Mouse (Mus musculus) embryonic facial prominence, embryonic 15.5 days (tissue): ENCODE data around the gene Chmp1a. TPM values are rescaled to one million over a fixed set of nuclear protein-coding genes. Genes with fewer than 3 reads are reported as not detected.
"Not testable (repeated sequence)": the region's sequence is repeated elsewhere in the genome, so short reads cannot be mapped to it uniquely, and the experiment has no call there.

Experiments
- ATAC-seq: fragments of 200-750 bp; cut with Nextera tagmentation; 2 replicates; pipeline ENCODE4 v1.8.0; 2017; ENCODE audit warnings: low read depth, moderate TSS enrichment; ENCODE audit not compliant: insufficient number of reproducible peaks, low FRiP score, low TSS enrichment
- H3K27ac ChIP-seq: fragments of 300-500 bp; sonication (generic); replicated peaks from 2 replicates; pipeline ENCODE4 v1.5.1; 2015; ENCODE audit warnings: mild to moderate bottlenecking, inconsistent platforms
- H3K27me3 ChIP-seq: fragments of 300-500 bp; sonication (generic); 2 replicates; pipeline ENCODE4 v1.6.1; 2015; ENCODE audit warnings: inconsistent platforms
- H3K36me3 ChIP-seq: fragments of 300-500 bp; sonication (generic); 2 replicates; pipeline ENCODE4 v1.6.1; 2015; ENCODE audit warnings: mild to moderate bottlenecking, inconsistent platforms
- H3K4me1 ChIP-seq: fragments of 300-500 bp; sonication (generic); 2 replicates; pipeline ENCODE4 v1.6.1; 2015; ENCODE audit warnings: inconsistent platforms
- H3K4me2 ChIP-seq: fragments of 300-500 bp; sonication (generic); replicated peaks from 2 replicates; pipeline ENCODE4 v1.6.1; 2015; ENCODE audit warnings: mild to moderate bottlenecking, inconsistent platforms
- H3K4me3 ChIP-seq: fragments of 300-500 bp; sonication (generic); replicated peaks from 2 replicates; pipeline ENCODE4 v1.5.1; 2015; ENCODE audit warnings: mild to moderate bottlenecking, inconsistent platforms
- H3K9ac ChIP-seq: fragments of 300-500 bp; sonication (generic); 2 replicates; pipeline ENCODE4 v1.6.1; 2015; ENCODE audit warnings: inconsistent platforms
- H3K9me3 ChIP-seq: fragments of 300-500 bp; sonication (generic); replicated peaks from 2 replicates; pipeline ENCODE4 v1.6.1; 2016; ENCODE audit warnings: inconsistent platforms
- WGBS: fragments of 180-500 bp; shearing (Covaris S2); methylation state at CpG from one replicate; pipeline ENCODE4 v1.1.7; 2015; 5-methylcytosine and 5-hydroxymethylcytosine counted together
- polyA plus RNA-seq: library from polyadenylated mRNA; unstranded; fragments of >200 nt; fragmentation: Nextera tagmentation; extraction: Ambion mirVana; gene quantifications from 2 replicates; pipeline ENCODE4 v1.2.1, GENCODE M21; 2015

The Chmp1a gene
- 165 TPM in 2 replicates for polyA plus RNA-seq

- H3K4me2 ChIP-seq, result peak within 1 kb of the TSS; percentile 69
- H3K27me3 ChIP-seq, result no peaks in the 10 kb centered on the region
- H3K9ac ChIP-seq, result peak within 1 kb of the TSS; percentile 99
- no peaks in the 10 kb centered on the region for H3K9me3 ChIP-seq
- H3K36me3 ChIP-seq, result peaks cover 29% of the 10 kb centered on the region
- H3K4me1 ChIP-seq, result peaks cover 21% of the 10 kb centered on the region
- peak within 1 kb of the TSS; percentile 61 for H3K27ac ChIP-seq
- H3K4me3 ChIP-seq, result peak within 1 kb of the TSS; percentile 95
- peak; percentile 90 for ATAC-seq
- WGBS, result 1% methylated on average over 73 of the region's 76 CpGs
Observed at GRCm38 (mm10) chr8:123212321-123213117, at the start of gene Chmp1a, which contains the start of gene Spata33. Gene Chmp1a (minus strand): TSS chr8:123212763. Gene Spata33 (plus strand): TSS chr8:123212832.

GRCm38 (mm10) chr8:123257593-123257992, 45.0 kb upstream of the Chmp1a start:
- H3K27ac ChIP-seq, H3K9me3 ChIP-seq, H3K4me2 ChIP-seq, ATAC-seq, H3K9ac ChIP-seq, H3K27me3 ChIP-seq, H3K4me3 ChIP-seq: not testable (repeated sequence)
- 88% methylated on average over 8 of the region's 8 CpGs for WGBS
- Histone ChIP-seq H3K4me1 (peaks cover 32% of the 10 kb centered on the region), H3K36me3 (peaks cover 55% of the 10 kb centered on the region)

GRCm38 (mm10) chr8:123257114-123257513, 44.6 kb upstream of the Chmp1a start:
- Histone ChIP-seq H3K4me2 (no peak overlapping the region), H3K36me3 (peaks cover 53% of the 10 kb centered on the region), H3K9ac (no peak overlapping the region), H3K9me3 (no peaks in the 10 kb centered on the region), H3K4me3 (no peak overlapping the region), H3K27ac (no peak overlapping the region), H3K4me1 (peaks cover 35% of the 10 kb centered on the region), H3K27me3 (no peaks in the 10 kb centered on the region)
- no peak for ATAC-seq
- WGBS, result 54% methylated on average over 3 of the region's 3 CpGs

GRCm38 (mm10) chr8:123255170-123255569, 42.6 kb upstream of the Chmp1a start:
- WGBS, result 51% methylated on average over 6 of the region's 6 CpGs
- Histone ChIP-seq H3K27ac (no peak overlapping the region), H3K4me3 (peak overlapping the region; percentile 94), H3K9me3 (no peaks in the 10 kb centered on the region), H3K9ac (peak overlapping the region; percentile 99), H3K36me3 (peaks cover 52% of the 10 kb centered on the region), H3K27me3 (no peaks in the 10 kb centered on the region), H3K4me2 (peak overlapping the region; percentile 78), H3K4me1 (peaks cover 36% of the 10 kb centered on the region)
- no peak for ATAC-seq

- peaks cover 52% of the 10 kb centered on the region for H3K36me3 ChIP-seq
Observed at GRCm38 (mm10) chr8:123254099-123254885, 41.7 kb upstream of the Chmp1a start, which contains the start of the genes Zfp276 and Vps9d1. Gene Zfp276 (plus strand): TSS chr8:123254195. Gene Vps9d1 (minus strand): TSS chr8:123254348.

GRCm38 (mm10) chr8:123253451-123254098, 41.0 kb upstream of the Chmp1a start:
- peak overlapping the region; percentile 87 for H3K27ac ChIP-seq
- H3K9me3 ChIP-seq, result no peaks in the 10 kb centered on the region
- H3K4me2 ChIP-seq, result peak overlapping the region; percentile 78
- H3K4me3 ChIP-seq, result peak overlapping the region; percentile 94
- H3K4me1 ChIP-seq, result peaks cover 36% of the 10 kb centered on the region
- peaks cover 51% of the 10 kb centered on the region for H3K36me3 ChIP-seq
- under 1% methylated on average over 40 of the region's 40 CpGs for WGBS
- H3K27me3 ChIP-seq, result no peaks in the 10 kb centered on the region
- ATAC-seq, result peak; percentile 24
- H3K9ac ChIP-seq, result peak overlapping the region; percentile 99

More at GRCm38 (mm10) chr8:123254099-123254885, 41.7 kb upstream of the Chmp1a start, which contains the start of the genes Zfp276 and Vps9d1:
- Histone ChIP-seq H3K27me3 (no peaks in the 10 kb centered on the region), H3K9me3 (no peaks in the 10 kb centered on the region), H3K27ac (peak within 1 kb of the TSS; percentile 87), H3K4me3 (peak within 1 kb of the TSS; percentile 94), H3K4me2 (peak within 1 kb of the TSS; percentile 78), H3K4me1 (peaks cover 36% of the 10 kb centered on the region), H3K9ac (peak within 1 kb of the TSS; percentile 99)
- WGBS, result under 1% methylated on average over 99 of the region's 99 CpGs
- peak; percentile 94 for ATAC-seq

- Histone ChIP-seq H3K9me3 (no peaks in the 10 kb centered on the region), H3K27ac (peak overlapping the region; percentile 87)
Observed at GRCm38 (mm10) chr8:123252925-123253324, 40.4 kb upstream of the Chmp1a start.

GRCm38 (mm10) chr8:123250940-123251339, 38.4 kb upstream of the Chmp1a start:
- no peak overlapping the region for H3K27ac ChIP-seq
- no peaks in the 10 kb centered on the region for H3K9me3 ChIP-seq
- H3K9ac ChIP-seq, result no peak overlapping the region
- H3K27me3 ChIP-seq, result no peaks in the 10 kb centered on the region
- H3K4me3 ChIP-seq, result no peak overlapping the region
- ATAC-seq, result no peak
- peaks cover 25% of the 10 kb centered on the region for H3K4me1 ChIP-seq
- H3K36me3 ChIP-seq, result peaks cover 54% of the 10 kb centered on the region
- H3K4me2 ChIP-seq, result no peak overlapping the region
- WGBS, result 96% methylated on average over 5 of the region's 5 CpGs

More at GRCm38 (mm10) chr8:123252925-123253324, 40.4 kb upstream of the Chmp1a start:
- H3K27me3 ChIP-seq, result no peaks in the 10 kb centered on the region
- peaks cover 51% of the 10 kb centered on the region for H3K36me3 ChIP-seq
- WGBS, result 37% methylated on average over 4 of the region's 4 CpGs
- ATAC-seq, result no peak
- H3K9ac ChIP-seq, result peak overlapping the region; percentile 99; the same call in 1 of the 2 replicates
- peak overlapping the region; percentile 78 for H3K4me2 ChIP-seq
- H3K4me1 ChIP-seq, result peaks cover 36% of the 10 kb centered on the region
- H3K4me3 ChIP-seq, result peak overlapping the region; percentile 94

- WGBS, result 89% methylated on average over 8 of the region's 8 CpGs
- Histone ChIP-seq H3K4me2 (no peak overlapping the region), H3K27me3 (no peaks in the 10 kb centered on the region), H3K36me3 (peaks cover 77% of the 10 kb centered on the region), H3K4me1 (peaks cover 13% of the 10 kb centered on the region), H3K9me3 (no peaks in the 10 kb centered on the region), H3K4me3 (no peak overlapping the region), H3K27ac (no peak overlapping the region), H3K9ac (no peak overlapping the region)
- no peak for ATAC-seq
Observed at GRCm38 (mm10) chr8:123248596-123248995, 36.0 kb upstream of the Chmp1a start.

GRCm38 (mm10) chr8:123247748-123248147, 35.2 kb upstream of the Chmp1a start:
- H3K27me3 ChIP-seq, result no peaks in the 10 kb centered on the region
- ATAC-seq, result no peak
- H3K9ac ChIP-seq, result no peak overlapping the region
- no peak overlapping the region for H3K4me3 ChIP-seq
- no peak overlapping the region for H3K27ac ChIP-seq
- H3K36me3 ChIP-seq, result peaks cover 85% of the 10 kb centered on the region
- WGBS, result 97% methylated on average over 6 of the region's 6 CpGs
- H3K9me3 ChIP-seq, result no peaks in the 10 kb centered on the region
- H3K4me2 ChIP-seq, result no peak overlapping the region
- peaks cover 6% of the 10 kb centered on the region for H3K4me1 ChIP-seq
